Mouse (Mus musculus): ENCODE measurements around the gene Cpxm2.

Cpxm2 gene

GRCm38 (mm10) chr7:132154368-132154961 is at the start of gene Cpxm2:
Gene Cpxm2 (minus strand): TSS chr7:132154739.
- in situ Hi-C loops (cut with MboI): no loop called here

- in situ Hi-C loops (cut with MboI): no loop called here
Measured at GRCm38 (mm10) chr7:132204073-132204612, 49.6 kb upstream of the Cpxm2 start.

- in situ Hi-C loops (cut with MboI): no loop called here
Measured at GRCm38 (mm10) chr7:132199686-132200085, 45.1 kb upstream of the Cpxm2 start.

- in situ Hi-C loops (cut with MboI): no loop called here
Measured at GRCm38 (mm10) chr7:132198806-132199205, 44.3 kb upstream of the Cpxm2 start.

- in situ Hi-C loops (cut with MboI): no loop called here
Measured at GRCm38 (mm10) chr7:132197817-132198475, 43.4 kb upstream of the Cpxm2 start.

GRCm38 (mm10) chr7:132196581-132196980 is 42.0 kb upstream of the Cpxm2 start:
- in situ Hi-C loops (cut with MboI): no loop called here

- in situ Hi-C loops (cut with MboI): no loop called here
Measured at GRCm38 (mm10) chr7:132193606-132194005, 39.1 kb upstream of the Cpxm2 start.

- in situ Hi-C loops (cut with MboI): no loop called here
Measured at GRCm38 (mm10) chr7:132187456-132187855, 32.9 kb upstream of the Cpxm2 start.

GRCm38 (mm10) chr7:132183892-132184404 is 29.4 kb upstream of the Cpxm2 start:
- in situ Hi-C loops (cut with MboI): no loop called here

- in situ Hi-C loops (cut with MboI): no loop called here
Measured at GRCm38 (mm10) chr7:132181586-132182198, 27.2 kb upstream of the Cpxm2 start.

GRCm38 (mm10) chr7:132181042-132181441 is 26.5 kb upstream of the Cpxm2 start:
- in situ Hi-C loops (cut with MboI): no loop called here

- in situ Hi-C loops (cut with MboI): no loop called here
Measured at GRCm38 (mm10) chr7:132179049-132179448, 24.5 kb upstream of the Cpxm2 start.

GRCm38 (mm10) chr7:132174787-132175186 is 20.2 kb upstream of the Cpxm2 start:
- in situ Hi-C loops (cut with MboI): no loop called here

- in situ Hi-C loops (cut with MboI): no loop called here
Measured at GRCm38 (mm10) chr7:132174296-132174695, 19.8 kb upstream of the Cpxm2 start.

- in situ Hi-C loops (cut with MboI): no loop called here
Measured at GRCm38 (mm10) chr7:132172220-132172619, 17.7 kb upstream of the Cpxm2 start.

- in situ Hi-C loops (cut with MboI): no loop called here
Measured at GRCm38 (mm10) chr7:132171716-132172115, 17.2 kb upstream of the Cpxm2 start.

- in situ Hi-C loops (cut with MboI): no loop called here
Measured at GRCm38 (mm10) chr7:132169419-132170169, 15.1 kb upstream of the Cpxm2 start.

- in situ Hi-C loops (cut with MboI): no loop called here
Measured at GRCm38 (mm10) chr7:132167239-132167638, 12.7 kb upstream of the Cpxm2 start.

- in situ Hi-C loops (cut with MboI): no loop called here
Measured at GRCm38 (mm10) chr7:132162254-132162653, 7.7 kb upstream of the Cpxm2 start.

GRCm38 (mm10) chr7:132158321-132159025 is 3.9 kb upstream of the Cpxm2 start:
- in situ Hi-C loops (cut with MboI): no loop called here

- in situ Hi-C loops (cut with MboI): no loop called here
Measured at GRCm38 (mm10) chr7:132153725-132154147, 803 bp downstream of the Cpxm2 start.
